Mouse (Mus musculus): Measurements from ENCODE around the gene Eme2. TPM values are rescaled to one million over a fixed set of nuclear protein-coding genes. Genes with fewer than 3 reads are reported as not detected.

The Eme2 gene
- 64.8 TPM for polyA plus RNA-seq (2017; shearing (Covaris generic))

GRCm38 (mm10) chr17:24894995-24895547 is at the start of gene Eme2, which contains the start of gene Mrps34:
Gene Eme2 (minus strand): TSS chr17:24895087.
Gene Mrps34 (plus strand): TSS chr17:24895116.

GRCm38 (mm10) chr17:24936259-24937237 is 41.7 kb upstream of the Eme2 start, which contains the start of gene Mapk8ip3:
Gene Mapk8ip3 (minus strand): TSS chr17:24936977.

GRCm38 (mm10) chr17:24896241-24896992 is 1.5 kb upstream of the Eme2 start, which contains the start of gene Nme3:
Gene Nme3 (plus strand): TSS chr17:24896500.

GRCm38 (mm10) chr17:24886134-24886931 is 8.6 kb downstream of the Eme2 start, which contains the start of the genes Nubp2 and Spsb3:
Gene Nubp2 (minus strand): TSS chr17:24886349.
Gene Spsb3 (plus strand): TSS chr17:24886643.

GRCm38 (mm10) chr17:24865776-24866175 is 29.1 kb downstream of the Eme2 start, which contains the start of gene Igfals:
Gene Igfals (plus strand): TSS chr17:24865997.

GRCm38 (mm10) chr17:24850065-24850772 is 44.7 kb downstream of the Eme2 start, which contains the start of gene Fahd1:
Gene Fahd1 (minus strand): TSS chr17:24850364.

GRCm38 (mm10) chr17:24839842-24840241 is 55.0 kb downstream of the Eme2 start, which contains the start of gene Hagh:
Gene Hagh (plus strand): TSS chr17:24840143.

Other genes starting within 250 kb of the Eme2 start
- gene Slc9a3r2, start 244.8 kb downstream of the Eme2 start, polyA plus RNA-seq (2017; shearing (Covaris generic)), result not detected
- gene Npw, start 236.6 kb downstream of the Eme2 start, polyA plus RNA-seq (2017; shearing (Covaris generic)), result not detected
- gene Zfp598, start 225.4 kb downstream of the Eme2 start, polyA plus RNA-seq (2017; shearing (Covaris generic)), result 2.3 TPM
- 0.40 TPM for gene Syngr3, start 205.1 kb downstream of the Eme2 start, polyA plus RNA-seq (2017; shearing (Covaris generic))
- 7.7 TPM for gene Gfer, start 198.9 kb downstream of the Eme2 start, polyA plus RNA-seq (2017; shearing (Covaris generic))
- gene Noxo1, start 198.9 kb downstream of the Eme2 start, polyA plus RNA-seq (2017; shearing (Covaris generic)), result 1.7 TPM
- gene Tbl3, start 187.4 kb downstream of the Eme2 start, polyA plus RNA-seq (2017; shearing (Covaris generic)), result 71.9 TPM
- gene Rnf151, start 177.0 kb downstream of the Eme2 start, polyA plus RNA-seq (2017; shearing (Covaris generic)), result not detected
- 660 TPM for gene Rps2, start 177.0 kb downstream of the Eme2 start, polyA plus RNA-seq (2017; shearing (Covaris generic))
- 257 TPM for gene Ndufb10, start 170.6 kb downstream of the Eme2 start, polyA plus RNA-seq (2017; shearing (Covaris generic))
- gene Rpl3l, start 167.3 kb downstream of the Eme2 start, polyA plus RNA-seq (2017; shearing (Covaris generic)), result not detected
- 20.9 TPM for gene Msrb1, start 158.4 kb downstream of the Eme2 start, polyA plus RNA-seq (2017; shearing (Covaris generic))
- not detected for gene Hs3st6, start 142.1 kb downstream of the Eme2 start, polyA plus RNA-seq (2017; shearing (Covaris generic))
- not detected for gene Meiob, start 90.8 kb downstream of the Eme2 start, polyA plus RNA-seq (2017; shearing (Covaris generic))
- 49.6 TPM for gene Hagh, start 54.9 kb downstream of the Eme2 start, polyA plus RNA-seq (2017; shearing (Covaris generic))
- gene Fahd1, start 44.7 kb downstream of the Eme2 start, polyA plus RNA-seq (2017; shearing (Covaris generic)), result 2.7 TPM
- not detected for gene Igfals, start 29.1 kb downstream of the Eme2 start, polyA plus RNA-seq (2017; shearing (Covaris generic))
- 113 TPM for gene Nubp2, start 8.7 kb downstream of the Eme2 start, polyA plus RNA-seq (2017; shearing (Covaris generic))
- gene Spsb3, start 8.4 kb downstream of the Eme2 start, polyA plus RNA-seq (2017; shearing (Covaris generic)), result 58.4 TPM
- gene Mrps34, start within 50 bp of the Eme2 start, polyA plus RNA-seq (2017; shearing (Covaris generic)), result 40.9 TPM
- gene Nme3, start 1.4 kb upstream of the Eme2 start, polyA plus RNA-seq (2017; shearing (Covaris generic)), result 69.5 TPM
- gene Mapk8ip3, start 41.9 kb upstream of the Eme2 start, polyA plus RNA-seq (2017; shearing (Covaris generic)), result 46.1 TPM
- 33.0 TPM for gene Jpt2, start 65.6 kb upstream of the Eme2 start, polyA plus RNA-seq (2017; shearing (Covaris generic))
- gene Cramp1l, start 120.7 kb upstream of the Eme2 start, polyA plus RNA-seq (2017; shearing (Covaris generic)), result 3.3 TPM
- gene Ift140, start 121.0 kb upstream of the Eme2 start, polyA plus RNA-seq (2017; shearing (Covaris generic)), result 26.0 TPM
- 1.3 TPM for gene Tmem204, start 188.5 kb upstream of the Eme2 start, polyA plus RNA-seq (2017; shearing (Covaris generic))
- 39.0 TPM for gene Telo2, start 220.9 kb upstream of the Eme2 start, polyA plus RNA-seq (2017; shearing (Covaris generic))
- gene Ptx4, start 225.7 kb upstream of the Eme2 start, polyA plus RNA-seq (2017; shearing (Covaris generic)), result not detected
- gene Clcn7, start 238.3 kb upstream of the Eme2 start, polyA plus RNA-seq (2017; shearing (Covaris generic)), result 49.9 TPM